Mouse (Mus musculus) lung, embryonic 14.5 days (tissue): ENCODE data around the gene Hoxa7. TPM values are rescaled to one million over a fixed set of nuclear protein-coding genes. Genes with fewer than 3 reads are reported as not detected.

Experiments used
- ATAC-seq: fragments of 200-750 bp; cut with Nextera tagmentation; 2 replicates; pipeline ENCODE4 v1.8.0; 2017; ENCODE audit warnings: mild to moderate bottlenecking, moderate TSS enrichment, moderate library complexity; ENCODE audit not compliant: insufficient read depth
- DNase-seq: peaks from one replicate; pipeline ENCODE4 v3.0.0-alpha.2; 2015
- H3K27ac ChIP-seq: fragments of 300-500 bp; sonication (generic); 2 replicates; pipeline ENCODE4 v1.5.1; 2014; ENCODE audit warnings: low read depth, mild to moderate bottlenecking, moderate library complexity
- H3K27me3 ChIP-seq: fragments of 300-500 bp; sonication (generic); 2 replicates; pipeline ENCODE4 v1.6.1; 2014; ENCODE audit warnings: low read length, control low read depth; ENCODE audit not compliant: insufficient read depth
- H3K36me3 ChIP-seq: fragments of 300-500 bp; sonication (generic); 2 replicates; pipeline ENCODE4 v1.6.1; 2014; ENCODE audit warnings: control low read depth; ENCODE audit not compliant: insufficient read depth
- H3K4me1 ChIP-seq: fragments of 300-500 bp; sonication (generic); 2 replicates; pipeline ENCODE4 v1.6.1; 2014; ENCODE audit warnings: antibody characterized with exemption, control low read depth; ENCODE audit not compliant: insufficient read depth
- H3K4me2 ChIP-seq: fragments of 300-500 bp; sonication (generic); 2 replicates; pipeline ENCODE4 v1.6.1; 2014; ENCODE audit warnings: mild to moderate bottlenecking
- H3K4me3 ChIP-seq: fragments of 300-500 bp; sonication (generic); 2 replicates; pipeline ENCODE4 v1.5.1; 2014; ENCODE audit warnings: low read depth, low read length
- H3K9ac ChIP-seq: fragments of 300-500 bp; sonication (generic); 2 replicates; pipeline ENCODE4 v1.6.1; 2014
- H3K9me3 ChIP-seq: fragments of 300-500 bp; sonication (generic); 2 replicates; pipeline ENCODE4 v1.6.1; 2016; ENCODE audit warnings: low read depth, low read length, control low read depth
- CTCF ChIP-seq: IDR thresholded peaks from 2 replicates; pipeline ENCODE4 v1.5.1; 2016; ENCODE audit warnings: antibody characterized with exemption, low read depth
- whole genome bisulfite sequencing: fragments of 180-500 bp; shearing (Covaris S2); extraction: QIAGEN DNeasy Blood & Tissue Kit; methylation state at CpG from one replicate; pipeline ENCODE4 v1.1.7; 2014; 5-methylcytosine and 5-hydroxymethylcytosine counted together
- polyA plus RNA-seq: library from polyadenylated mRNA; unstranded; fragments of >200 nt; fragmentation: Nextera tagmentation; extraction: Ambion mirVana; gene quantifications from 2 replicates; pipeline ENCODE4 v1.2.1, GENCODE M21; 2014

The Hoxa7 gene
- polyA plus RNA-seq, 1 experiment from 2014 or later = 5.8 TPM

DNA sequence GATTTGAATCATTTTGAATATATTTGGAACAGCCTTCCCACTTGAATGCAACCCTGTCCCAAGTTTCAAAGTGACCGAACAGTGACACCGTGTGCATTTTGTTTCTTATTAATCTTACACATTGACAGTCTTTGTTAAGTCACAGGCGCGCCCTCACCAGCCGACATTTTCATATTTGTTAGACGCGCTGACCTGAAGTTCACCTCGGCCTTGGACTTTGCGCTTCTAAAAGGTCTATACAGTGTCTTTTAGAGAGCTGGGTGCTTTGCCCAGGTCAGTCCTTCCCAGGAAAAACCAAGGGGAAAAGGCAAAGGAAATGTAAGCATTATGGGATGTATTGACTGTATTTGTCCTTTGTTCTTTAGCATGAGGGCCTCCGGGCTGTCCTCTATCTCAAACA lies 27.0 kb downstream of the Hoxa7 start:
- peaks cover 17% of the 10 kb centered on the region for H3K4me1 ChIP-seq
- peak overlapping the region; percentile 83 for H3K27ac ChIP-seq
- ATAC-seq (no peak), DNase-seq (peak; percentile 77)
- peaks cover 25% of the 10 kb centered on the region for H3K27me3 ChIP-seq
- no peaks in the 10 kb centered on the region for H3K9me3 ChIP-seq
- TF ChIP-seq CTCF = no peak
- H3K36me3 ChIP-seq = peaks cover 7% of the 10 kb centered on the region; the same call in 1 of the 2 replicates
- WGBS = 5% methylated on average over 10 of the region's 10 CpGs
- peak overlapping the region; percentile 10; the same call in 1 of the 2 replicates for H3K4me3 ChIP-seq
- H3K9ac ChIP-seq = peak overlapping the region; percentile 46
- H3K4me2 ChIP-seq = peak overlapping the region; percentile 87

GRCm38 (mm10) chr6:52191860-52192550 lies 29.6 kb downstream of the Hoxa7 start:
- Histone ChIP-seq H3K27me3 (peaks cover 24% of the 10 kb centered on the region), H3K4me1 (peaks cover 25% of the 10 kb centered on the region), H3K27ac (peak overlapping the region; percentile 95)

DNA sequence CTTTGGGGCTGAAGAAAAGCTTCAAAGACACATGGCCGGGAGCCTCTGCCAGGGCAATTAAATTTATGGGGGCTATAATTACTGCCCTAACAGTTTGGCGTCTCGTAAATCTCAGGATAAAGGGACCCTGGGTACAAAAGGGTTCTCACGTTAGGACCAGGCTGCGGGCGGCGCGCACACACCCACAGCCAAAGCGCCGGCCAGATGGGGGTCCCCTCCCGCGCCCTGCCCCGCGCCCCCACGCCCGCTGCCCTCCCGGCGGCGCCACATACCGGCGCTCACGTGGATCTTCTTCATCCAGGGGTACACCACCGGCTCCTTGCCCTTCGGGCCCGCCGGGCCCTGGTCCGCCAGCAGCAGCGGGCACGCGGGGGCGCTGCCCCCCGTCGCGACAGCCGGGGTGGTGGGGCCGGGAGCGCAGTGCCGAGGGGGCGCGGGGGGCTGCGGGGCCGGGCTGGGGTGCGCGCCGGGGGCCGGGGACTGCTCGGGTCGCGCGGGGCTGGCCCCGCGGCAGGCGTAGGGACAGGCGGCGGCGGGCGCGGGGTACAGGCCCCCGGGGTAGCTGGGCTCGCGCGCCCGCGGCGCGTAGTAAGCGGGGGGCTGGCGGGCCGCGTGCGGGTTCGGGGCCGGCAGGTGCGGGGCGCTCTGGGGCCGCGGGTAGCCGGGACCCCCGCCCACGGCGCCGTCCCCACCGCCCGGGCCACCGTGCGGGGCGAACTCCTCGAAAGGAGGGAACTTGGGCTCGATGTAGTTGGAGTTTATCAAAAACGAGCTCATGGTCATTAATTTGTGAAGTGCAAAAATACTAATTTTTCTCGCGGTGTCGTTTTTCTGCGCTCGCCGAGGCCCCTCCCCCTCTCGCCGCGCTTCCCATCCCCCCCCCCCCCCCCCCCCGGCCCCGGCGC lies 30.5 kb downstream of the Hoxa7 start, which contains the start of gene Hoxa4:
TSS of gene Hoxa4 (minus strand) at position 848 of the 905 bp plus-strand sequence.
- 1% methylated on average over 79 of the region's 102 CpGs for WGBS
- Histone ChIP-seq H3K36me3 (peaks cover 7% of the 10 kb centered on the region; the same call in 1 of the 2 replicates), H3K9ac (peak within 1 kb of the TSS; percentile 96), H3K4me1 (peaks cover 25% of the 10 kb centered on the region), H3K4me2 (peak within 1 kb of the TSS; percentile 87), H3K4me3 (peak within 1 kb of the TSS; percentile 70), H3K27me3 (peaks cover 25% of the 10 kb centered on the region), H3K9me3 (no peaks in the 10 kb centered on the region), H3K27ac (peak within 1 kb of the TSS; percentile 99)
- ATAC-seq (no peak), DNase-seq (peak; percentile 59)
- TF ChIP-seq CTCF = no peak

More at GRCm38 (mm10) chr6:52191860-52192550, 29.6 kb downstream of the Hoxa7 start:
- peak; percentile 94 for DNase-seq
- TF ChIP-seq CTCF = no peak
- Histone ChIP-seq H3K4me3 (peak overlapping the region; percentile 70), H3K9ac (peak overlapping the region; percentile 71), H3K9me3 (no peaks in the 10 kb centered on the region), H3K4me2 (peak overlapping the region; percentile 87), H3K36me3 (peaks cover 7% of the 10 kb centered on the region; the same call in 1 of the 2 replicates)
- WGBS = under 1% methylated on average over 55 of the region's 55 CpGs
- peak; percentile 52 for ATAC-seq

DNA sequence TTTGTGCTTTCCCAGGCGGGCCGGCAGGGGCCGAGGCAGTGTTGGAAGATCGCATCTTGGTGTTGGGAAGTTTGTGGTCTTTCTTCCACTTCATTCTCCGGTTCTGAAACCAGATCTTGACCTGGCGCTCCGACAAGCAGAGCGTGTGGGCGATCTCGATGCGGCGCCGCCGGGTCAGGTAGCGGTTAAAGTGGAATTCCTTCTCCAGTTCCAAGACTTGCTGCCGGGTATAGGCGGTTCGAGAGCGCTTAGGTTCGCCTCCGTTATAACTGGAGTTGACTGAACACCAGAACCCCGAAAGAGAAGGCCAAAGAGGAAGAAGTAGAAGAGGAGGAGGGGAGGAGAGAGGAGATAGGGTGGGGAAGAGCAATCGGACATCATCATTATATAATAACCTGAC lies 31.2 kb downstream of the Hoxa7 start:
- Histone ChIP-seq H3K4me1 (peaks cover 26% of the 10 kb centered on the region), H3K9me3 (no peaks in the 10 kb centered on the region), H3K4me3 (peak overlapping the region; percentile 70), H3K27ac (peak overlapping the region; percentile 99), H3K9ac (peak overlapping the region; percentile 96), H3K4me2 (peak overlapping the region; percentile 87), H3K27me3 (peaks cover 31% of the 10 kb centered on the region), H3K36me3 (peaks cover 7% of the 10 kb centered on the region; the same call in 1 of the 2 replicates)
- peak; percentile 14; the same call in 1 of the 2 replicates for TF ChIP-seq CTCF
- 2% methylated on average over 23 of the region's 23 CpGs for WGBS
- DNase-seq = peak; percentile 68
- ATAC-seq = no peak

- Histone ChIP-seq H3K4me2 (peak overlapping the region; percentile 87), H3K4me1 (peaks cover 28% of the 10 kb centered on the region), H3K36me3 (peaks cover 6% of the 10 kb centered on the region; the same call in 1 of the 2 replicates), H3K4me3 (peak overlapping the region; percentile 70), H3K27me3 (peaks cover 34% of the 10 kb centered on the region), H3K9me3 (no peaks in the 10 kb centered on the region), H3K27ac (peak overlapping the region; percentile 99), H3K9ac (peak overlapping the region; percentile 96)
- TF ChIP-seq CTCF = no peak
- no peak for ATAC-seq
- DNase-seq = no peak
- WGBS = 11% methylated on average over 8 of the region's 8 CpGs
Measured at GRCm38 (mm10) chr6:52189909-52190308, 31.7 kb downstream of the Hoxa7 start.

DNA sequence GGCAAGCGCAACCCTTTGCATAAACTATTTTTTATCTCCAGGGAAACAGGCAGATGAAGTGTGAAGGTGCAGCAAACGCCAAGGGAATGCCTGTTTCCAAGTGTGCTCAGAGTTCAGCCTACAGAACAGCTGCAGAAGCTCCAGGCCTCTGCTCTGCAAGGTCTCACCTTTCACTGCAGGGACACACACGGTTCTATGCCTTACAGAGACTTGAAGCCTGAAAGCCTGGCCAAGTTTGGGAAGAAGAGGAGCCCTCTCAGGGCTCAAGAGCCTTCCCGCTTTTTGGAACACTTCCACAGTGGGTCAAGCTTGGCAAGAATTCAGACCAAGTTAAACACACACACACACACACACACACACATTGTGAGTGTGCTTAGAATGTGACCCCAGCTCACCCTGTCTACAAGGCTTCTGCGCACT lies 32.5 kb downstream of the Hoxa7 start:
- 8% methylated on average over 5 of the region's 5 CpGs for WGBS
- ATAC-seq (peak; percentile 87), DNase-seq (peak; percentile 94)
- peak overlapping the region; percentile 96 for H3K9ac ChIP-seq
- TF ChIP-seq CTCF = no peak
- H3K27ac ChIP-seq = peak overlapping the region; percentile 99
- peaks cover 28% of the 10 kb centered on the region for H3K4me1 ChIP-seq
- no peaks in the 10 kb centered on the region for H3K9me3 ChIP-seq
- H3K27me3 ChIP-seq = peaks cover 36% of the 10 kb centered on the region
- peak overlapping the region; percentile 87 for H3K4me2 ChIP-seq
- H3K36me3 ChIP-seq = peaks cover 3% of the 10 kb centered on the region; the same call in 1 of the 2 replicates
- H3K4me3 ChIP-seq = peak overlapping the region; percentile 70
